Mouse (Mus musculus) mature B cell (primary cell): ENCODE measurements around the gene Olfr745.

Experiments used
- in situ Hi-C: fragments of 300-500 bp; cut with MboI; formaldehyde crosslinking; loops from 2 replicates; pipeline ENCODE4 v1.14.3; 2019

The Olfr745 gene

GRCm38 (mm10) chr14:50639088-50639487 is at the start of gene Olfr745:
TSS of gene Olfr745 (plus strand) at chr14:50639388.
- in situ Hi-C loops = no loop called here

GRCm38 (mm10) chr14:50614579-50614978 is 24.6 kb upstream of the Olfr745 start, which contains the start of gene Olfr744:
TSS of gene Olfr744 (plus strand) at chr14:50614879.
- in situ Hi-C loops = no loop called here

GRCm38 (mm10) chr14:50646783-50647182 is 7.6 kb downstream of the Olfr745 start, which contains the start of gene Olfr746:
TSS of gene Olfr746 (plus strand) at chr14:50647083.
- in situ Hi-C loops = no loop called here

GRCm38 (mm10) chr14:50693106-50693505 is 53.9 kb downstream of the Olfr745 start, which contains the start of gene Olfr747:
TSS of gene Olfr747 (minus strand) at chr14:50693206.
- in situ Hi-C loops = no loop called here
